ENCODE assay signal across 25 mouse cellular contexts in the genomic region with DNA sequence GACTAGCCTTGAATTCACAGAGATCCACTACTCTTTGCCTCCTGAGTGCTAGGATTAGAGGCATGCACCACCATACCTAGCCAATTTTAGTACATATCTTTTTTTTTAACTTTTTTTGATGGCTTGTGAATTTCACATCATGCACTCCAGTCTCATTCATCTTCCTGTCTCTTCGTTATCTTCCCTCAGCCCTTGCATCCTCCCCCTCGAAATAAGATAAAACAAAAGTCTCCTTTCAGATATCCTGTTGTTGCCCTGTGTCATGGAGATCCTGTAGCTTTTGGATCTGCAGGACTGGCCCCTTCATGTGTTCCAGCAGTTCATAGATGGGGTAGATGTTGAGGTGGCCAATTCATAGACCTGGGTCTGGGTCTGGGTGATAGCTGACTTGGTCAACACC.
"Had no signal": no experiment of that assay in that cellular context is flagged by ENCODE, and none has a peak within 500 bp of the region (broad histone marks: within the 10 kb centered on the region; RNA-seq: fewer than 3 reads in every experiment).

No protein-coding gene starts in this region.

- H3K9ac ChIP-seq: heart, embryonic 13.5 days; heart, embryonic 15.5 days; hindbrain, embryonic 13.5 days; hindbrain, embryonic 15.5 days; kidney, embryonic 15.5 days; limb, embryonic 13.5 days; limb, embryonic 15.5 days; liver, embryonic 14.5 days had no signal

- H3K4me1 ChIP-seq: heart, embryonic 13.5 days; heart, embryonic 15.5 days; hindbrain, embryonic 13.5 days; hindbrain, embryonic 15.5 days; kidney, embryonic 15.5 days; limb, embryonic 13.5 days had no signal

- H3K4me2 ChIP-seq: heart, embryonic 11.5 days; heart, embryonic 13.5 days; heart, embryonic 15.5 days; hindbrain, embryonic 13.5 days; hindbrain, embryonic 15.5 days; kidney, embryonic 15.5 days; limb, embryonic 13.5 days; limb, embryonic 15.5 days had no signal

- H3K27ac ChIP-seq: heart, adult 2 months; heart, embryonic 13.5 days; heart, embryonic 15.5 days; hindbrain, embryonic 13.5 days; hindbrain, embryonic 15.5 days; hindbrain, postnatal 0 days; kidney, embryonic 15.5 days; kidney, postnatal 0 days; layer of hippocampus, adult 2 months; left cerebral cortex, adult 2 months; limb, embryonic 13.5 days; limb, embryonic 15.5 days; liver, embryonic 14.5 days had no signal

- ATAC-seq: hindbrain, postnatal 0 days; intestine, embryonic 16.5 days had no signal

- H3K36me3 ChIP-seq: heart, embryonic 13.5 days; heart, embryonic 15.5 days; hindbrain, embryonic 13.5 days; hindbrain, embryonic 15.5 days; kidney, embryonic 15.5 days; limb, embryonic 13.5 days; limb, embryonic 15.5 days had no signal

- H3K27me3 ChIP-seq: heart, embryonic 13.5 days; heart, embryonic 15.5 days; hindbrain, embryonic 13.5 days; hindbrain, embryonic 15.5 days; kidney, embryonic 15.5 days; limb, embryonic 13.5 days; limb, embryonic 15.5 days had no signal

- DNase-seq: gastrocnemius, postnatal 14 days; gastrocnemius, postnatal 36 days; heart, adult 11 months; heart, adult 2 months; heart, postnatal 14 days; heart, postnatal 36 days; kidney, adult 11 months; kidney, adult 2 months; kidney, adult 9 months; kidney, postnatal 14 days; left cerebral cortex, postnatal 4 days had no signal

- H3K4me3 ChIP-seq: heart, adult 2 months; heart, embryonic 13.5 days; heart, embryonic 15.5 days; hindbrain, embryonic 13.5 days; hindbrain, embryonic 15.5 days; kidney, embryonic 15.5 days; layer of hippocampus, adult 2 months; left cerebral cortex, adult 2 months; limb, embryonic 13.5 days; limb, embryonic 15.5 days had no signal

- H3K9me3 ChIP-seq: heart, embryonic 13.5 days; heart, embryonic 15.5 days; hindbrain, embryonic 13.5 days; hindbrain, embryonic 15.5 days; kidney, embryonic 15.5 days; limb, embryonic 13.5 days; limb, embryonic 15.5 days had no signal
